Mouse (Mus musculus) midbrain, embryonic 16.5 days (tissue): ENCODE results near the gene Lrp2bp. TPM values are rescaled to one million over a fixed set of nuclear protein-coding genes. Genes with fewer than 3 reads are reported as not detected.

ENCODE experiments used
- ATAC-seq: fragments of 200-750 bp; cut with Nextera tagmentation; 2 replicates; pipeline ENCODE4 v1.8.0; 2017; ENCODE audit warnings: moderate TSS enrichment
- H3K27ac ChIP-seq: fragments of 300-500 bp; sonication (generic); 2 replicates; pipeline ENCODE4 v1.5.1; 2014; ENCODE audit warnings: mild to moderate bottlenecking, low read length, mixed read lengths
- H3K27me3 ChIP-seq: fragments of 300-500 bp; sonication (generic); 2 replicates; pipeline ENCODE4 v1.6.1; 2014; ENCODE audit warnings: low read depth, low read length, mixed read lengths; ENCODE audit not compliant: control insufficient read depth, insufficient read depth
- H3K36me3 ChIP-seq: fragments of 300-500 bp; sonication (generic); 2 replicates; pipeline ENCODE4 v1.6.1; 2014; ENCODE audit warnings: mild to moderate bottlenecking, low read length, moderate library complexity, mixed read lengths; ENCODE audit not compliant: control insufficient read depth, insufficient read depth
- H3K4me1 ChIP-seq: fragments of 300-500 bp; sonication (generic); 2 replicates; pipeline ENCODE4 v1.6.1; 2014; ENCODE audit warnings: mild to moderate bottlenecking, low read length, mixed read lengths; ENCODE audit not compliant: control insufficient read depth, insufficient read depth
- H3K4me2 ChIP-seq: fragments of 300-500 bp; sonication (generic); 2 replicates; pipeline ENCODE4 v1.6.1; 2014; ENCODE audit warnings: mild to moderate bottlenecking, low read length, mixed read lengths
- H3K4me3 ChIP-seq: fragments of 300-500 bp; sonication (generic); 2 replicates; pipeline ENCODE4 v1.5.1; 2014; ENCODE audit warnings: low read depth, mild to moderate bottlenecking, low read length, moderate library complexity, mixed read lengths
- H3K9ac ChIP-seq: fragments of 300-500 bp; sonication (generic); 2 replicates; pipeline ENCODE4 v1.6.1; 2014; ENCODE audit warnings: low read depth, low read length, mixed read lengths
- H3K9me3 ChIP-seq: fragments of 300-500 bp; sonication (generic); replicated peaks from 2 replicates; pipeline ENCODE4 v1.6.1; 2014; ENCODE audit warnings: mild to moderate bottlenecking, low read length, mixed read lengths; ENCODE audit not compliant: control insufficient read depth, poor library complexity, severe bottlenecking
- WGBS: fragments of 180-500 bp; shearing (Covaris S2); extraction: QIAGEN DNeasy Blood & Tissue Kit; methylation state at CpG from one replicate; pipeline ENCODE4 v1.1.7; 2014; 5-methylcytosine and 5-hydroxymethylcytosine counted together
- polyA plus RNA-seq: library from polyadenylated mRNA; unstranded; fragments of >200 nt; fragmentation: Nextera tagmentation; extraction: Ambion mirVana; gene quantifications from 2 replicates; pipeline ENCODE4 v1.2.1, GENCODE M21; 2015

Lrp2bp gene
- polyA plus RNA-seq, 1 experiment from 2014 or later = 0.49 TPM

DNA sequence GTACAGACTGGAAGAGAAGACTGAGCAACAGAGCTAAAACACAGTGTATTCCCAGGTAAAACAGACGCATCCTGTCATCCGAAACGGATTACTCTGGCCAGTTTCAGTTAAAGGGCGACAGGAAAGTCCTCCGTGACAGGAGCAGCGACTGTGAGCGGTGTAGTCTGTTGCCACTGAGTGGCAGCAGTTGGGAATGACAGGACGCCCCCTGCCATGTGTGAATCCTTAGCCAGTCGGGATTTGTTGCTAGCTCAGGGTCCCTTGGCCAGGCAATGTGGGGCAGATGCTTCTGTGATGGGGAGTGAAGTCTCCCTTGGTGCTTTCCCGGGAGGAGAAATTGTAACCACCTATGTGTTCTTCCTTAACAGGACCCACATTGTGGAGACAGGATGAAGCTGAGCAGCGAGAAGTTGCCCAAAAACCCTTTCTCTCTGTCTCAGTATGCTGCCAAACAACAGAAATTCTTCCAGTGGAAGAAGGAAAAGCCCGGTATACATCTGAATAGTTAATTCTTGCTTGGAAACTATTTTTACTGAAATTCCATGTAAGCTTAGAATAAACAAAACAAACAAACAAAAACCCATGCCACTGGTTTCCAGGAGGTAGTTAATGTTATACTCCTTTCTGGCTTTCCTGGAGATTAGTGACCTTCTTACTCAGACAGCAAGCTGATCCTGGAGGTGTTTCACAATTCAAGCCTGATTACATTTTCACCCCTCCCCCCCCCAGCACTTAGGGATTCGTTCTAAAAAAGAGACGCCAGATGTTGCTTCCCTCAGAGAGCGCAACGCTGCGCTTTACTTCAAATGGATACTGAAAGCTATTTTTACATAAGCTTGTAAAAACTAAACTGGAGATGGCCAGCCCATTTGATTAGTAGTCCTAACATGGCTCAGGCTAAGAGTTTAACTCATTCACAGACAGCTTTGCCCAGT, 11.9 kb downstream of the Lrp2bp start:
- Histone ChIP-seq H3K9me3 (no peaks in the 10 kb centered on the region), H3K36me3 (no peaks in the 10 kb centered on the region), H3K27me3 (no peaks in the 10 kb centered on the region), H3K9ac (0 out of 2 replicates have a peak overlapping the region, but pooled peaks have one; percentile 33), H3K4me2 (peak overlapping the region; percentile 42), H3K4me3 (no peak overlapping the region), H3K4me1 (peaks cover 8% of the 10 kb centered on the region), H3K27ac (no peak overlapping the region)
- ATAC-seq = peak; percentile 66; the same call in 1 of the 2 replicates
- WGBS = 11% methylated on average over 17 of the region's 17 CpGs

DNA sequence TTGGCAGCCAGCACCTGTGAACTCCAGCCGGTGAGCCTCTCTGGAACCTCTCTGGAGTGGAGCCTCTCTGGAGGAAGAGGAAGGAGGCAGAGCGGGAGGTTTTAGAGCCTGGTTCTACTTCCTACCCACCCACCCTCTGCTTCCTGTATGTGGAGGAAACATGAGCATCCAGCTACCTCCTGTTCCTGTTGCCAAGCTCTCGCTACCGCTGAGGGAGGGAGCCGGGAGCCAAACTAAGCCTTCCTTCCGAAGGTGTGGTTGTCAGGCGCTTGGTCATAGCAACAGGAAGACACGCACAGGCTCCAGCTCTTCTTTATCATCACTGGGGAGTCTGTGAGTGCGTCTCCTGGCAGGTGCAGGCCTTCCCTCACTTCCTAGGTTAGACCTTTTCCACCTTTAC, 23.1 kb downstream of the Lrp2bp start:
- 89% methylated on average over 9 of the region's 9 CpGs for WGBS
- Histone ChIP-seq H3K4me3 (no peak overlapping the region), H3K4me2 (no peak overlapping the region), H3K27me3 (no peaks in the 10 kb centered on the region), H3K27ac (no peak overlapping the region), H3K4me1 (no peaks in the 10 kb centered on the region), H3K9me3 (no peaks in the 10 kb centered on the region), H3K36me3 (no peaks in the 10 kb centered on the region), H3K9ac (no peak overlapping the region)
- ATAC-seq = no peak

DNA sequence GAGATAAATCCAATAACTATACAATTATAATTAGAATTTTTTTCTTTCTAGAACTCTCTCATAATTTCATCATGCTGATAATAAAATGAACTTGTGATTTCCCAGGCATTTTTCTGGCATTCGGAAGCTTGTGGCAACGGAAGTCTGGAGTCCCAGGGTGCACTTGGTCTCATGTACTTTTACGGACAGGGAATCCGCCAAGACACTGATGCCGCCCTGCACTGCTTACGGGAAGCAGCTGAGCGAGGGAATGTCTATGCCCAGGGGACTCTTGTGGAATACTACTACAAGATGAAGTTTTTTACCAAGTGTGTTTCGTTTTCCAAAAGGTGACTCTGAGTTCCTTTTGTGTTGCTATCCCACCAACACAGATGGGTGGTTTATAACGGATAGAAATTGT, 23.7 kb downstream of the Lrp2bp start:
- no peaks in the 10 kb centered on the region for H3K9me3 ChIP-seq
- no peak overlapping the region for H3K4me3 ChIP-seq
- no peak for ATAC-seq
- H3K27me3 ChIP-seq = no peaks in the 10 kb centered on the region
- no peak overlapping the region for H3K9ac ChIP-seq
- H3K4me1 ChIP-seq = no peaks in the 10 kb centered on the region
- 94% methylated on average over 9 of the region's 9 CpGs for WGBS
- no peak overlapping the region for H3K27ac ChIP-seq
- H3K4me2 ChIP-seq = no peak overlapping the region
- H3K36me3 ChIP-seq = no peaks in the 10 kb centered on the region

DNA sequence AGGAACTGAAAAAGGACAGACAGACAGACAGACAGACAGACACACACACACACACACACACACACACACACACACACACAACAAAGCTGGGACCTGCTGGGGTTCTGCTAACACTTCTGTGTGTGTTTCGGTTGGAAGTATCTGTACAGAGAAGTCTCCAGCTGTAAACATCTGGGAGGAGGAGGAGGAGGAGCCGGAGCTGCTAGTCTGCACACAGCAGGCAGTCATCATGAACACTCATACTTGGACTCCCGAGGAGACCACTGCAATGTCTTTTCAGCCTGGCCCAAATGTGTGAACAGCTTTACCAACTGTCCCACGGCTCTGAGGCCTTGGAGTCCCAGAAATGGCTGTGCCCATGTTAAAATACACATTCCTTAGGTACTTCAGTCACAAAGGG, 25.3 kb downstream of the Lrp2bp start:
- no peak overlapping the region for H3K4me3 ChIP-seq
- H3K9ac ChIP-seq = no peak overlapping the region
- H3K36me3 ChIP-seq = no peaks in the 10 kb centered on the region
- no peaks in the 10 kb centered on the region for H3K4me1 ChIP-seq
- H3K9me3 ChIP-seq = no peaks in the 10 kb centered on the region
- H3K27ac ChIP-seq = no peak overlapping the region
- no peak for ATAC-seq
- no peaks in the 10 kb centered on the region for H3K27me3 ChIP-seq
- 65% methylated on average over 4 of the region's 4 CpGs for WGBS
- H3K4me2 ChIP-seq = no peak overlapping the region

DNA sequence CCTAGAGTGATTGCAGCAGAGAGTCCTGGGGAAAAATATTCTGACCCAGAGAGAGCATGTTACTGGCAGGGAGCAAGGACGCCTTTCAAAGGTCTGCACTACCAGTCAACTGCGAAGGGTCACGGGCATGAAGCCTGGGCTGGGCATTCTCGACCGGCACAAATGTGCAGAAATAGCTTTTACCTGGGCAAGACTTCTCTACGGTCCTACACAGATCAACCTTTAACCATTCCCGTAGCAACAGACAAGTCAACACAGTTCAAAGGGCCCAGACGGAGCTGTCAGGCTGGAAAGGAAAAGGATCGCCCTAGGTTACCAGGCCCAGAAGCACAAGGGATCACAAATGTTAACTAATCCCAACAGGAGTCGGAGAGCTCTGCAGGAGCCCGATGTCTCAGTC, 37.1 kb downstream of the Lrp2bp start:
- Histone ChIP-seq H3K4me3 (no peak overlapping the region), H3K27me3 (no peaks in the 10 kb centered on the region), H3K4me2 (no peak overlapping the region), H3K4me1 (no peaks in the 10 kb centered on the region), H3K27ac (no peak overlapping the region), H3K9me3 (no peaks in the 10 kb centered on the region), H3K36me3 (peaks cover 5% of the 10 kb centered on the region; the same call in 1 of the 2 replicates), H3K9ac (no peak overlapping the region)
- ATAC-seq = no peak
- WGBS = 64% methylated on average over 11 of the region's 11 CpGs

DNA sequence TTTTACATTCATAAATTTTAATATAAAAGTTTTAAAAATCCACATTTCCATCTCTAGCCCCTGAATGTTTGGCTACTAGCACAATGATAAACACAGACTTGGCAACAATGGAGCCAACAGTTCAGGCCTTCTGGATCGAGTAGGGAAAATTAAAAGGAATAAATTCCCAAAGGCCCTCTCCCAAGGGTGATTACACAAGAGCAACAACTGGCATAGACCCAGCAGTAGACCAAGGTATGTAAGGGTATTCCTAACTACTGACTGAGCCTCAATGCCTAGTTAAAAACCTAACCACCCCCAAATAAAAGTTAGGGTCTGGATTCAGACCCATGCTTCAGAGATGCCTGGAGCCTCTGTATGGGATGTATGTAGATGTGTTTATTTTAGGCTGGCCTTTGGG, 40.6 kb downstream of the Lrp2bp start:
- H3K9me3 ChIP-seq = no peaks in the 10 kb centered on the region
- WGBS = 70% methylated on average over 1 of the region's 1 CpGs
- H3K27ac ChIP-seq = no peak overlapping the region

DNA sequence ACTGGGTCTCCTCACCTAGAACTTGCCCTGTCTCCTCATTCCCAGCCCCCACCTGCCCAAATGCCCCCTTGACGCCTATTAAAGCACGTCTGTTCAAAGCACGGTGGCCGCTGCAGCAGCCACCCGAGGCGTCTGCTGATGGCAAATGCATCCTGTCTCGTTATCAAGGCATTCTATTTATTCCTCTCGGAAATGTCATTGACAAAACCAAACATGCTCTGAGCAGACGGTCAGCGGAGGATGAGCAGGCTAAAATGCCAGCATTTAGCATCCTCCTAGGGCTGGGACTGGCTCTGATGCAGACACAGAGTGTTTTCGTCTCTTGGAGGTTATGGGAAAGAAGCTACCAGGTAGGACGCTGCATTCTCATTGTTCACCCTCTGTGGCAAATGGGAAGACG, 41.2 kb downstream of the Lrp2bp start:
- no peak for ATAC-seq
- WGBS = 59% methylated on average over 13 of the region's 13 CpGs
- peak overlapping the region; percentile 13; the same call in 1 of the 2 replicates for H3K27ac ChIP-seq

More for the DNA sequence above, 40.6 kb downstream of the Lrp2bp start:
- no peaks in the 10 kb centered on the region for H3K27me3 ChIP-seq
- no peaks in the 10 kb centered on the region for H3K4me1 ChIP-seq
- peaks cover 6% of the 10 kb centered on the region for H3K36me3 ChIP-seq
- no peak for ATAC-seq
- H3K4me2 ChIP-seq = no peak overlapping the region
- no peak overlapping the region for H3K4me3 ChIP-seq
- H3K9ac ChIP-seq = no peak overlapping the region

DNA sequence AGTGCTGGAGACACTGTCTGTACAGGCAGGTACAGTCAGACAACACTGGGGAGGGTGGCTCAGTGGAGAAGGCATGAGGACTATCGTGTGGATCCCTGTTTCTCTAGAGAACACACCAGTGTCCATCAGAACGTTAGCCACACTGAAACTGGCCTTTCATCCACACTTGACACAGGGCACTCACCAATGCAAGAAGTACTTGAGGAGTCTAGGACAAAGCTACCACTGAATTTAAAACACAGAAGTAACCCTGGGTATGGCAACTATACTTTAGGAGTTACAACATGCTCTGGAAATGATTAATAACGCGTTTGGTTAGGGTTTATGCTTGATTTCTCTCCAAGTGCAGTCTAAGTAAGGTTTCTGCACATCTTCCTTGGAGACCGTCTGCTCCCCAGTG, 73.7 kb downstream of the Lrp2bp start:
- Histone ChIP-seq H3K36me3 (no peaks in the 10 kb centered on the region), H3K4me3 (no peak overlapping the region), H3K9me3 (no peaks in the 10 kb centered on the region), H3K27ac (no peak overlapping the region), H3K4me2 (no peak overlapping the region), H3K27me3 (no peaks in the 10 kb centered on the region), H3K4me1 (no peaks in the 10 kb centered on the region), H3K9ac (no peak overlapping the region)
- no peak for ATAC-seq
- WGBS = 86% methylated on average over 5 of the region's 5 CpGs

More for the DNA sequence above, 41.2 kb downstream of the Lrp2bp start:
- peaks cover 10% of the 10 kb centered on the region for H3K36me3 ChIP-seq
- H3K4me3 ChIP-seq = no peak overlapping the region
- no peaks in the 10 kb centered on the region for H3K27me3 ChIP-seq
- no peaks in the 10 kb centered on the region for H3K9me3 ChIP-seq
- no peak overlapping the region for H3K4me2 ChIP-seq
- H3K9ac ChIP-seq = peak overlapping the region; percentile 21; the same call in 1 of the 2 replicates
- H3K4me1 ChIP-seq = no peaks in the 10 kb centered on the region

DNA sequence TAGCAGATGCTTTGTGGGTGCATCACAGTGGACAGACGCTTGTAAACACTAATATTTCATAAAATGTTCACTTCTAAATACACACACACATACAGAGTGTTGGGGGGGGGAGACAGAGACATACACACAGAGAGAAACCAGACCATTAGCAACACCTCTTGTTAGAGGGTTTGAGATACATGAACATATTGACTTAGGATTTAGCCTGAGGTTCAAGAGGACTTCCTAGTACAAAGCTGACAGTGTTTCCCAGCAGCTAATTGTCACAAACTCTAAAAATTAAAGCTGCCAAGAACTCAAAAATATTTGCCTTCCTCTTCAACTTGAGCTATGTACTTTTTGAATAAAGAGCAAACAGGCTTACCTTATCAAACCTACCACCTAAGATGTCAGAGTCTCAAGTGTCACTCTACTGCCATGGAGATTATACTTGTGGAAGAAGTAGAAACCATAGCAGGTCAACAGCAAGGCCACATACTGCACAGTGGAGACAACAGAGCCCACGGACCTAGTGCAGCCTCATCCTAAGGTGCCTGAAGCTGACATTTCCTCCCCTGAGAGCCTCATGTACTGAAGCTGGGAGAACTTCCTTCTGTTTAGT, 74.5 kb downstream of the Lrp2bp start:
- H3K4me2 ChIP-seq = no peak overlapping the region
- no peak overlapping the region for H3K9ac ChIP-seq
- H3K4me1 ChIP-seq = no peaks in the 10 kb centered on the region
- no peak overlapping the region for H3K27ac ChIP-seq
- H3K4me3 ChIP-seq = no peak overlapping the region
- no peak for ATAC-seq
- WGBS = 95% methylated on average over 2 of the region's 2 CpGs
- no peaks in the 10 kb centered on the region for H3K9me3 ChIP-seq
- H3K36me3 ChIP-seq = 0 out of 2 replicates have a peak, but pooled peaks cover 1% of the 10 kb centered on the region
- no peaks in the 10 kb centered on the region for H3K27me3 ChIP-seq
